In genomic region chrX:129742981-129743380, GRCm38 (mm10) we compare ENCODE assay signal across 24 mouse cellular contexts.
"Had no signal": no experiment of that assay in that cellular context is flagged by ENCODE, and none has a peak within 500 bp of the region (broad histone marks: within the 10 kb centered on the region; RNA-seq: fewer than 3 reads in every experiment).

No protein-coding gene starts in this region.

- DNase-seq: gastrocnemius, postnatal 14 days; gastrocnemius, postnatal 36 days; heart, adult 18-20 months; heart, postnatal 4 days; kidney, adult 11 months; kidney, adult 2 months; kidney, adult 9 months; kidney, postnatal 14 days; kidney, postnatal 36 days; layer of hippocampus, adult 9-11 months had no signal

- H3K4me1 ChIP-seq: heart, embryonic 10.5 days; heart, embryonic 13.5 days; heart, embryonic 15.5 days; hindbrain, embryonic 13.5 days; hindbrain, embryonic 15.5 days; kidney, embryonic 15.5 days; limb, embryonic 13.5 days; limb, embryonic 15.5 days; liver, embryonic 12.5 days had no signal

- H3K9me3 ChIP-seq: heart, embryonic 10.5 days; heart, embryonic 13.5 days; heart, embryonic 15.5 days; hindbrain, embryonic 13.5 days; hindbrain, embryonic 15.5 days; kidney, embryonic 15.5 days; limb, embryonic 13.5 days; limb, embryonic 15.5 days; liver, embryonic 12.5 days had no signal

- H3K27ac ChIP-seq: heart, embryonic 10.5 days; heart, embryonic 13.5 days; heart, embryonic 15.5 days; hindbrain, embryonic 13.5 days; hindbrain, embryonic 15.5 days; hindbrain, postnatal 0 days; kidney, embryonic 15.5 days; kidney, postnatal 0 days; left cerebral cortex, adult 2 months; limb, embryonic 13.5 days; limb, embryonic 15.5 days; liver, embryonic 12.5 days; liver, embryonic 14.5 days had no signal

- H3K36me3 ChIP-seq: heart, embryonic 10.5 days; heart, embryonic 13.5 days; heart, embryonic 15.5 days; hindbrain, embryonic 13.5 days; hindbrain, embryonic 15.5 days; kidney, embryonic 15.5 days; limb, embryonic 13.5 days; limb, embryonic 15.5 days; liver, embryonic 12.5 days had no signal

- H3K4me3 ChIP-seq: heart, embryonic 10.5 days; heart, embryonic 13.5 days; heart, embryonic 15.5 days; hindbrain, embryonic 13.5 days; hindbrain, embryonic 15.5 days; kidney, embryonic 15.5 days; left cerebral cortex, adult 2 months; limb, embryonic 13.5 days; limb, embryonic 15.5 days; liver, embryonic 12.5 days had no signal

- H3K27me3 ChIP-seq: heart, embryonic 13.5 days; heart, embryonic 15.5 days; hindbrain, embryonic 13.5 days; hindbrain, embryonic 15.5 days; kidney, embryonic 15.5 days; limb, embryonic 13.5 days; limb, embryonic 15.5 days; liver, embryonic 12.5 days had no signal

- ATAC-seq: hindbrain, postnatal 0 days; intestine, embryonic 16.5 days; liver, embryonic 12.5 days had no signal
